Mouse (Mus musculus) embryo, embryonic 10 days (tissue): ENCODE measurements around the gene Aldh1l1.
A peak's percentile ranks its signal among the peaks of the same experiment; 100 is the strongest.

Experiments used
- DNase-seq: peaks from one replicate; pipeline ENCODE4 v3.0.0-alpha.2; 2015; ENCODE audit warnings: low spot score

Gene Aldh1l1

GRCm38 (mm10) chr6:90507443-90507842 is 21.2 kb downstream of the Aldh1l1 start:
- no peak for DNase-seq

GRCm38 (mm10) chr6:90508197-90508624 is 22.0 kb downstream of the Aldh1l1 start:
- DNase-seq = peak; percentile 65

DNA sequence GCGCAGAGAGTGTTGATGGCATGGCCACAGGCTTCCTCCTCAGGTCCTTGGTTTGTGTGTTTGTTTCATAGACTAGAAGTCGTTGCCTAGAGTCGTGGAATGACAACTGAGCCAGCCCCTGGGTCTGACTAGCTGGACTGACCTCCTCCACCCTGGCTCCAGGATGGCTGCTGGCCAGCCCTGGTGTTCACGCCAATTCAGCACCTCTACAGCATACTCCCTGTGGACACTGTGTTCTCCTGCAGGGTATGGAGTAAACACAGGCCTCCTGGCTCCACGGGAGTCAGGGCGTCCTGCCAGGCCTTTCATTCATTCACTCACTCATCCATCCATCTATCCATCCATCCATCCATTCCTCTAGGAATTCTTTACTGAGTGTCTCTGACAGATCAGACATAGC is 22.9 kb downstream of the Aldh1l1 start:
- no peak for DNase-seq

- no peak for DNase-seq
Observed at GRCm38 (mm10) chr6:90512416-90512815, 26.2 kb downstream of the Aldh1l1 start.

DNA sequence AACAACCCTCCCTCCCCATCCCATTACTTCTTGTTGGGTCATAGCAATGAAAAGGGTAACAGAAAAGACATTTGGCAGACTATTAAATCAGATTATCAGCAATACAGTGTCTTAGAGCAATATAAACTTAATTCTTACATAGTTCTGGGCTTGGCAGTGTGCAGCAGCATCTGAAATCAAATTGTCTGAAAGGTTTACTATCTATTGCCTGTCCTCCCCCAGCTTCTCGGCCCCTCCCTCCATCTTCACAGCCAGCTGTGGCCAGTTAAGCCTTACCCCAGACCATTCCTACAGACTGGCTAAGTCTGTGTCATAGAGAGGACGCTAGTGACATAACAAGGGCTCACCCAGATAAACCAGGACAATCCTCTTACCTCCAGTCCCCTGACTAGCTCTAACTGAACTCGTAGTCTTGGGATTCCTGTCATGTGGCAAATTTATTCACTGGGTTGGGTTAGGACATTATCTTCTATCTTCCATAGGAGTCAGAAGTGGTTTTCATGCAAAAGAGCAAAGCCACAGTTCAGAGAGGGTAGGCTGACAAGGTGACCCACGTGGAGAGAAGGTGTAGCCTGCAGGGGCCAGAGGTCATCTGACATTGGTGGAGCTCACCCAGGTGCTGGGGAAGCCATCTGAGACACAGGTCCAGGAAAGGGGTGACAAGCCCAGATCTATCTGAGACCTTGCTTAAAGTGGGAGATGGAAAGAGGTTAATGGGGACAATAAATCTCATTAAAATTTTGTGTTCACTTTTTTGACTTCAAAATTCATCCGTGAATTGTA is 27.0 kb downstream of the Aldh1l1 start:
- DNase-seq = no peak

GRCm38 (mm10) chr6:90514369-90514768 is 28.1 kb downstream of the Aldh1l1 start:
- no peak for DNase-seq

DNA sequence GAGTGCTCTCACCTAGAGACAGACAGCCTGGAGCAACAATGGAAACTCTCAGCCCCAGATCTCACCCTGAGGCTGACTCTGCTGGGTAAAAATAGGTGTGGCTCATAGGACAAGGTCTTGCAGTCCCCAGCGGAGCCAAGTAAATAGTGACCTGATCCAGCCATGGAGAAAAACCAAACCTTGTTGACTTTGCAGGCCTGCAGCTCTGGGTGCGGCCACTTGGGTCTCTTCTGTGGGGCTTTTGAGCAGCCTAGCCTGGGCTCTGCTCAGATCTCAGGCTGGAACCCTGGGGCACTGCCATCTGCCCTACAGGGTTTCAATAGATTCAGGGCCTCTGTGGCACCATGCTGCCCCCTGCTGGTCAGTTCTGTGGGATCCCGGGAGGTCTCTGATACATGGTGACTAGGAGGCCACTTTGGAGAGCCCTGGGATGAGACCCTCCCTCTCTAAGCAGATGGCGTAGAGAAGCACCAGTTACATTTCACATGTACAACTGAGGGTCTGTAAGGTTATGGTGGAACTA is 28.7 kb downstream of the Aldh1l1 start:
- peak; percentile 83 for DNase-seq

DNA sequence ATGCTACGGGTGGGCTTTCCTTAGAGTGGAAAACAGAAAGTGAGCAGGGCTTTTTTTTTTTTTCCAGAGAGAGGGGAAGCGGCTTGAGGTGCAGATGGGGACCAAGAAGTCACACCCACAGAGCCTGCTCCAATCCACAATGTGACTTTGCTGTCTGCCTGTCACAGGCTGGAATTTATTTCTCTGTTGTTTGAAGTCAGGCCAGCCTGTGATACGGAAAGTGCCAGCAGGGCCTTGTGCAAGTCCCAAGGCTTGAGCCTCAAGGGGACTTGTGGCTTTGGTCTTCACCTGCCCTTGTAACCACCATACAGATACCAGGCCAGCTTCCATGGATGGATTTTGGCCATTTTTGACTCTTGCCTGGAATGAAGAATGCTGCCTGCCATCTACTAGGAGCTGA is 32.7 kb downstream of the Aldh1l1 start:
- no peak for DNase-seq

- no peak for DNase-seq
Observed at GRCm38 (mm10) chr6:90519375-90519774, 33.1 kb downstream of the Aldh1l1 start.

DNA sequence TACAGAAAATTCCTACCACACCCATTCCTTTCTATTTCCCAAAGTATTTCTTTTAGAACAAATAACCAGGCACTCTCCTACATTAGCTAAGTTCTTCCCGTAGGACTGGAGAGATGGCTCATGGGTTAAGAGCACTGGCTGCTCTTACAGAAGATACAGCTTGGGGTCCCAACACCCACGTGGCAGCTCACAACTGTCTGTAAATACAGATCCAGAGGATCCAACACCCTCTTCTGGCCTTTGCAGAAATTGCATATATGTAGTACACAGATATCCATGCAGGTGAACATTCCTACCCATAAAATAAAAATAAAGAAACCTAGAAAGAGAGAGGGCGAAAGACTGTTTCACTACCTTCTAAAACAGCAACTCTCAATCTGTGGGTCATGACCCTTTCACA is 40.2 kb downstream of the Aldh1l1 start:
- no peak for DNase-seq

DNA sequence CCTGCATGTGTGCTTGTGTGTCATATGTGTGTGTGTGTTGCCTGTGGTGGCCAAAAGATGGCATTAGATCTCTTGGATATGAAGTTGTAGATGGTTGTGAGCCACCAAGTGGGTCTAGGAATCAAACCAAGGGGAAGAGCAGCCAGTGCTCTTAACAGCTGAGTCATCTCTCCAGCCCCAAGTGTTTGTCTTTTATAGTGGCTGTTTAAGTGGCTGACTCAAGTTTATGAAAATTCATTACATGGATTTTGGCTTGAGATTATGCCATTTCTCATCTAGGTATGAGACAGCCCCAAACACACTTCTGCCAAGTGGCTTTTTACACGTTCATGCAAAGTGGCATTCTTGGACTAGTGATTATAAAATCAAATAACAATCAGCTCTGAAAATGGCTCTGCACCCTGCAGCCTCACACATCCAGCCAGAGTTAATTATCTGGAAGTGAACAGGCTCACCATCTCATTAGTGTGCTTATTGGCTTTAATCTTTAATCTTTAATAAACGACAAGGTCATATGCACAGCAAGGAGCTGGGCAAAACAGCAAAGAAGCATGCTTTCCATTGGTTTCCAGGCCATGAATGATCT is 43.3 kb downstream of the Aldh1l1 start:
- no peak for DNase-seq

- no peak for DNase-seq
Observed at GRCm38 (mm10) chr6:90532575-90533190, 46.5 kb downstream of the Aldh1l1 start.

GRCm38 (mm10) chr6:90533505-90533904 is 47.3 kb downstream of the Aldh1l1 start:
- DNase-seq = no peak

- no peak for DNase-seq
Observed at GRCm38 (mm10) chr6:90534701-90535475, 48.7 kb downstream of the Aldh1l1 start.

DNA sequence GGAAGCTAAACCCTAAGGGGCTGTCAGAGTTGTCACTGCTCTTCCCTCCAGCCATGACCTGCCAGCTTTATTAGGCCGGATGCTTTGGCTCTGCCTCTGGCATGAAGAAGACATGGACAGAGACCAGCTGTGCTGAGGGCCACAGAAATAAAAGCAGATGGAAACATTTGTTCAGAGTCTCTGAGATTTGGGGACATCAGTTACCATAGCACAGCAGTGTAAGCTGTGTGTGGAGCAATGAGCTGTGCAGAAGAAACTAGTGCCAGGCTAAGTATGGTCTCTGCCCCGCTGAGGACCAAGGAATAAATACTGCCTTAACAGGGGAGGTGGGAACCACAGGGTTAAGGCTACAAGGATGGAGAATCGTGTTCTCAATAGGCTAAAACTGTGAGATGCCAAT is 50.6 kb downstream of the Aldh1l1 start:
- DNase-seq = no peak

GRCm38 (mm10) chr6:90537941-90538340 is 51.7 kb downstream of the Aldh1l1 start:
- peak; percentile 69 for DNase-seq

- no peak for DNase-seq
Observed at GRCm38 (mm10) chr6:90539271-90539670, 53.0 kb downstream of the Aldh1l1 start.

- DNase-seq = no peak
Observed at GRCm38 (mm10) chr6:90540520-90540919, 54.3 kb downstream of the Aldh1l1 start.

DNA sequence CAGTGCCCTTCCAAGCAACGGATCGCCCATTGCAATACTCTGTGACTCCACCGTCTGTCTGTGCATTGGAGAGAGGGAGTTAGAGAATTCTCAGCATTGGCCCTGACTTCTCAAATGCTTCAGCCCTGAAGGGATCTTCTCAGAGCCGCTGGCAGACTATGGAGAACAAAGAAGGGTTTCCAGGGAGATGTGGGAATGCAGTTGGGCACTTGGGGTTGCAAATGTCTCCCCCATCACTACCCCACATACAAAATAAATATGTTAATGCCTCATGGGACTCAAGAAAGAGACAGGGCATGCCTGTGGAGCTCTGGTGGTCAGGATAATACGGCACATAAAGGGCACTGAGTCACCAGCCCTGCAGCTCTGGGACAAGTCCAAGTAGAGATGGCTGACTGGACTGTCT is 55.1 kb downstream of the Aldh1l1 start:
- DNase-seq = peak; percentile 9

DNA sequence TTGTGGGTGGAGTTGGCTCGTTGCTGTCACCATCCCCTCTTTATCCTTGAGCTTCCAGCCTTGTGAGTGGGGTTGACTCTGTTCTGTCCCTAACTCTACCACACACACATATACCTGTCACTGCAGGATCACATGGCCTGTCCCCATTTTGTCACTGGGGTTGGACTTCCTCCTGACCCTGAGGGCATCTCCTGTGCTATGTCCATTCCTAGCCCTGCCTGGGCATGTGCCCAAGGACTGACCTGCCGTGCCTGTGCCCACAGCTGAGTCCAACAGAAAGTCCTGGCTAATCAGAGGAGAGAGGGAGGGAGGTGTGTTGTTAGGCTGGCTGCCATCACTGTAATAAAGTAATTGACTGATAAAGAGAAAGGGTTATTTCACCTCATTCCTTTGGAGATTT is 58.2 kb downstream of the Aldh1l1 start:
- DNase-seq = no peak

- no peak for DNase-seq
Observed at GRCm38 (mm10) chr6:90546274-90546673, 60.0 kb downstream of the Aldh1l1 start.

GRCm38 (mm10) chr6:90547041-90547440 is 60.8 kb downstream of the Aldh1l1 start:
- no peak for DNase-seq
